Mouse (Mus musculus) neural tube, embryonic 15.5 days (tissue): ENCODE measurements around the gene Tanc1. TPM values are rescaled to one million over a fixed set of nuclear protein-coding genes. Genes with fewer than 3 reads are reported as not detected.

Experiments used
- ATAC-seq: fragments of 200-750 bp; cut with Nextera tagmentation; 2 replicates; pipeline ENCODE4 v1.8.0; 2017; ENCODE audit warnings: mild to moderate bottlenecking, moderate TSS enrichment, moderate library complexity; ENCODE audit not compliant: low FRiP score
- H3K27ac ChIP-seq: fragments of 300-500 bp; sonication (generic); replicated peaks from 2 replicates; pipeline ENCODE4 v1.5.1; 2015; ENCODE audit warnings: mild to moderate bottlenecking, inconsistent platforms
- H3K27me3 ChIP-seq: fragments of 300-500 bp; sonication (generic); replicated peaks from 2 replicates; pipeline ENCODE4 v1.6.1; 2015; ENCODE audit warnings: inconsistent platforms
- H3K36me3 ChIP-seq: fragments of 300-500 bp; sonication (generic); 2 replicates; pipeline ENCODE4 v1.6.1; 2015; ENCODE audit warnings: inconsistent platforms
- H3K4me1 ChIP-seq: fragments of 300-500 bp; sonication (generic); 2 replicates; pipeline ENCODE4 v1.6.1; 2015; ENCODE audit warnings: inconsistent platforms
- H3K4me2 ChIP-seq: fragments of 300-500 bp; sonication (generic); 2 replicates; pipeline ENCODE4 v1.6.1; 2015; ENCODE audit warnings: inconsistent platforms, mild to moderate bottlenecking, moderate library complexity
- H3K4me3 ChIP-seq: fragments of 300-500 bp; sonication (generic); replicated peaks from 2 replicates; pipeline ENCODE4 v1.5.1; 2015; ENCODE audit warnings: mild to moderate bottlenecking, inconsistent platforms
- H3K9ac ChIP-seq: fragments of 300-500 bp; sonication (generic); replicated peaks from 2 replicates; pipeline ENCODE4 v1.6.1; 2015; ENCODE audit warnings: mild to moderate bottlenecking, inconsistent platforms
- H3K9me3 ChIP-seq: fragments of 300-500 bp; sonication (generic); replicated peaks from 2 replicates; pipeline ENCODE4 v1.6.1; 2016; ENCODE audit warnings: inconsistent platforms
- WGBS: fragments of 180-500 bp; shearing (Covaris S2); methylation state at CpG from one replicate; pipeline ENCODE4 v1.1.7; 2015; ENCODE audit warnings: mixed read lengths; 5-methylcytosine and 5-hydroxymethylcytosine counted together
- polyA plus RNA-seq: library from polyadenylated mRNA; unstranded; fragments of >200 nt; fragmentation: Nextera tagmentation; extraction: Ambion mirVana; gene quantifications from 2 replicates; pipeline ENCODE4 v1.2.1, GENCODE M21; 2015

Gene Tanc1
- polyA plus RNA-seq, 1 experiment from 2014 or later: 8.5 TPM

GRCm38 (mm10) chr2:59596545-59596944, 15.3 kb upstream of the Tanc1 start:
- Histone ChIP-seq H3K4me3 (no peak overlapping the region), H3K27ac (no peak overlapping the region), H3K36me3 (no peaks in the 10 kb centered on the region), H3K9ac (no peak overlapping the region), H3K9me3 (no peaks in the 10 kb centered on the region), H3K4me2 (no peak overlapping the region), H3K4me1 (peaks cover 30% of the 10 kb centered on the region), H3K27me3 (no peaks in the 10 kb centered on the region)
- ATAC-seq: no peak
- 73% methylated on average over 8 of the region's 8 CpGs for WGBS

GRCm38 (mm10) chr2:59598286-59598685, 13.6 kb upstream of the Tanc1 start:
- H3K27ac ChIP-seq: no peak overlapping the region
- no peak overlapping the region for H3K9ac ChIP-seq
- H3K4me1 ChIP-seq: peaks cover 30% of the 10 kb centered on the region
- 84% methylated on average over 6 of the region's 6 CpGs for WGBS
- H3K9me3 ChIP-seq: no peaks in the 10 kb centered on the region
- H3K36me3 ChIP-seq: no peaks in the 10 kb centered on the region
- ATAC-seq: no peak
- H3K4me2 ChIP-seq: no peak overlapping the region
- H3K27me3 ChIP-seq: no peaks in the 10 kb centered on the region
- no peak overlapping the region for H3K4me3 ChIP-seq

DNA sequence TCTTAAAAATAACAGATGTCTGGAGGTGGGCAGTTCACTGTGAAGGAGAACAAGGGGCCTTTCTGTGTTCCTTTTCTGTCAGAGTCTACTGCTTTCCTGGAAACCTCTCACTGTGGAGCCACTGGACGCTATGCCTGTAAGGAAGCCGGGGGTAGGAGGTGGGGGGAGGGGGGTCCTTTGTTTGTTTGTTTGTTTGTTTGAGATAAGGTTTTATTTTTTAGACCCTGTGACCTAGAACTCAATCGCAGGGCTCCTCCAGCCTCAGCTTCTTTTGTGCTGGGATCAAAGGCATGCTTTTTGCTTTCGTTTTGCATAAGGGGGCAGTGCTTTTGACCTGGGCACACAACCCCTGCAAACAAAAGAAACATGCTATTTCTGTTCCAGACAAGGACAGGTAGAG, 12.9 kb upstream of the Tanc1 start:
- no peak overlapping the region for H3K4me3 ChIP-seq
- no peak overlapping the region for H3K9ac ChIP-seq
- no peak for ATAC-seq
- peaks cover 24% of the 10 kb centered on the region for H3K4me1 ChIP-seq
- H3K9me3 ChIP-seq: no peaks in the 10 kb centered on the region
- H3K27me3 ChIP-seq: no peaks in the 10 kb centered on the region
- H3K4me2 ChIP-seq: no peak overlapping the region
- H3K36me3 ChIP-seq: no peaks in the 10 kb centered on the region
- 11% methylated on average over 4 of the region's 4 CpGs for WGBS
- no peak overlapping the region for H3K27ac ChIP-seq

- H3K9me3 ChIP-seq: no peaks in the 10 kb centered on the region
- no peaks in the 10 kb centered on the region for H3K27me3 ChIP-seq
- H3K9ac ChIP-seq: no peak overlapping the region
- no peaks in the 10 kb centered on the region for H3K36me3 ChIP-seq
- WGBS: 7% methylated on average over 7 of the region's 7 CpGs
- peak overlapping the region; percentile 24; the same call in 1 of the 2 replicates for H3K4me2 ChIP-seq
- peak; percentile 48 for ATAC-seq
- H3K4me3 ChIP-seq: no peak overlapping the region
- H3K4me1 ChIP-seq: peaks cover 19% of the 10 kb centered on the region
- H3K27ac ChIP-seq: peak overlapping the region; percentile 43
Measured at GRCm38 (mm10) chr2:59599338-59600111, 12.3 kb upstream of the Tanc1 start.

GRCm38 (mm10) chr2:59600123-59600840, 11.6 kb upstream of the Tanc1 start:
- no peaks in the 10 kb centered on the region for H3K27me3 ChIP-seq
- 40% methylated on average over 19 of the region's 19 CpGs for WGBS
- no peaks in the 10 kb centered on the region for H3K9me3 ChIP-seq
- H3K27ac ChIP-seq: peak overlapping the region; percentile 43
- H3K4me1 ChIP-seq: peaks cover 19% of the 10 kb centered on the region
- H3K9ac ChIP-seq: no peak overlapping the region
- H3K4me3 ChIP-seq: no peak overlapping the region
- ATAC-seq: peak; percentile 75
- H3K4me2 ChIP-seq: peak overlapping the region; percentile 24; the same call in 1 of the 2 replicates
- H3K36me3 ChIP-seq: no peaks in the 10 kb centered on the region

DNA sequence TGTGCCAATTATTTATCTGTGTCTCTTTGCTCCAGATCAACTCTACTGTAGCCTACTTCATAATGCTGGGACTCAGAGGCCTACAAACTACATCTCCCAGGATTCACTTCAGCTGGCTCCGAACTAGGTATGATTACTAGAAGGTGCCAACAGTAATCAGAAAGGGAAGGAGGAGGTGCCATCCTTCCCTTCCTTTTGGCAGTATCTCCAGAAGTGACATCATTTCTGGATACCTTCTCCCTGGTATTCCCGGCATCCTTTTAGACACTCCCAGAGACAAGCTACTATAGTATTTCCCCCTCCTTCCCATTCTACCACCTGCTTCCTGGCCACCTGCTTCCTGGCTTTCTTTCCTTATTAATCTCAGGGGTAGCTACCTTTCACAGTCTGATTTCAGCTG, 10.9 kb upstream of the Tanc1 start:
- H3K36me3 ChIP-seq: no peaks in the 10 kb centered on the region
- H3K4me1 ChIP-seq: peaks cover 19% of the 10 kb centered on the region
- H3K9ac ChIP-seq: no peak overlapping the region
- no peaks in the 10 kb centered on the region for H3K9me3 ChIP-seq
- no peaks in the 10 kb centered on the region for H3K27me3 ChIP-seq
- H3K27ac ChIP-seq: no peak overlapping the region
- 80% methylated on average over 2 of the region's 2 CpGs for WGBS
- H3K4me2 ChIP-seq: no peak overlapping the region
- no peak overlapping the region for H3K4me3 ChIP-seq
- no peak for ATAC-seq

- Histone ChIP-seq H3K4me1 (peaks cover 19% of the 10 kb centered on the region), H3K36me3 (no peaks in the 10 kb centered on the region), H3K4me2 (no peak overlapping the region), H3K27me3 (no peaks in the 10 kb centered on the region), H3K27ac (no peak overlapping the region), H3K9ac (no peak overlapping the region), H3K4me3 (no peak overlapping the region), H3K9me3 (no peaks in the 10 kb centered on the region)
- ATAC-seq: no peak
- 90% methylated on average over 8 of the region's 8 CpGs for WGBS
Measured at GRCm38 (mm10) chr2:59601452-59601851, 10.4 kb upstream of the Tanc1 start.

DNA sequence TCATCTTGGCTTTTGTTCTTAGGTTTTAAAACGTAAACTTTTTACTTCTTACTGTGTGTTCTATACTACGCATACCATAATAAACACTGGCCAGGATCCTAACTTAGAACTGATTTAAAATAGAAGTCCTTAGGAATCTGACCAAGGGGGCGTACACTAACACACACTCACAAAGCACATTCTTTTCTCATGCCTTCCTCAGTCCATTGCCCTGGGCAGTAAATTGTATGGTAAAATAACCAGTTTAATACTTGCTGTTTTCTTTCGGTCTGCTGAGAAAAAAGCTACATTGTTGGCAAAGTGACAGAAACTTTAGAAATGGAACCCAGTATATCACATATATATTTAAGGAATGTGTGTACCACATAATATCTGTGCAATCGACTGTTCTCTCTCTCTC, 2.9 kb upstream of the Tanc1 start:
- Histone ChIP-seq H3K36me3 (no peaks in the 10 kb centered on the region), H3K4me2 (no peak overlapping the region), H3K9ac (no peak overlapping the region), H3K9me3 (no peaks in the 10 kb centered on the region), H3K4me3 (no peak overlapping the region), H3K27me3 (no peaks in the 10 kb centered on the region), H3K27ac (no peak overlapping the region), H3K4me1 (peaks cover 21% of the 10 kb centered on the region)
- WGBS: 58% methylated on average over 5 of the region's 5 CpGs
- ATAC-seq: no peak

DNA sequence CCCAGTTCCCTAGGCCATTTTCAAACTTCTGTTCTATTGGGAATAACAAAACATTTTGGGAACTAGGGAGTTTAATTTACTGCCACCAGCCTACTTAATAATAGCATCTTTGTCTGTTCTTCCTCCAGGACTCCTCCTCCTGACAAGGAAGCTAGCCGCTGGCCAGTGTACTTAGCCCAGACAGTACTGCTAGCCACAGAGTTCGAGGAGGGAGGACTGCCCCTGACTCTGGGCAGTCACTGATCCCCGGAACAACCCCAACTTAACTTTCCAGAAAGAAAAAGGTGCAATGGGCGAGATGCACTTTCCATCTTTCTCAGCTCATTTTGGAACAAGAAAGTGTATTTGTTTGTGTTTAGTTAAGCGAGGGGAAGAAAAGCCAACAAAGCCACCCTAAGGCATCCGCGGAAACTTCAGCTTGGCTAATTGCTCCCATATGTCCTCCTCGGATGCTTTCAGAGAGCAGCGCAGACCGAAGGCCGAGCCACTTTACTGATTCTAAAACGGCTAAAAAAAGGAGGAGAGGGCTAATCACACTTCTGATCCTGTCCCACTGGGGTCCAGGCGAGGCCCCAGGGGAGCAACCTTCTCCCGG, 529 bp upstream of the Tanc1 start:
- peak overlapping the region; percentile 66 for H3K9ac ChIP-seq
- ATAC-seq: peak; percentile 16; the same call in 1 of the 2 replicates
- H3K9me3 ChIP-seq: no peaks in the 10 kb centered on the region
- H3K27ac ChIP-seq: peak overlapping the region; percentile 82
- H3K4me3 ChIP-seq: peak overlapping the region; percentile 84
- H3K36me3 ChIP-seq: no peaks in the 10 kb centered on the region
- H3K27me3 ChIP-seq: no peaks in the 10 kb centered on the region
- peaks cover 30% of the 10 kb centered on the region for H3K4me1 ChIP-seq
- WGBS: 2% methylated on average over 14 of the region's 14 CpGs
- H3K4me2 ChIP-seq: peak overlapping the region; percentile 96

DNA sequence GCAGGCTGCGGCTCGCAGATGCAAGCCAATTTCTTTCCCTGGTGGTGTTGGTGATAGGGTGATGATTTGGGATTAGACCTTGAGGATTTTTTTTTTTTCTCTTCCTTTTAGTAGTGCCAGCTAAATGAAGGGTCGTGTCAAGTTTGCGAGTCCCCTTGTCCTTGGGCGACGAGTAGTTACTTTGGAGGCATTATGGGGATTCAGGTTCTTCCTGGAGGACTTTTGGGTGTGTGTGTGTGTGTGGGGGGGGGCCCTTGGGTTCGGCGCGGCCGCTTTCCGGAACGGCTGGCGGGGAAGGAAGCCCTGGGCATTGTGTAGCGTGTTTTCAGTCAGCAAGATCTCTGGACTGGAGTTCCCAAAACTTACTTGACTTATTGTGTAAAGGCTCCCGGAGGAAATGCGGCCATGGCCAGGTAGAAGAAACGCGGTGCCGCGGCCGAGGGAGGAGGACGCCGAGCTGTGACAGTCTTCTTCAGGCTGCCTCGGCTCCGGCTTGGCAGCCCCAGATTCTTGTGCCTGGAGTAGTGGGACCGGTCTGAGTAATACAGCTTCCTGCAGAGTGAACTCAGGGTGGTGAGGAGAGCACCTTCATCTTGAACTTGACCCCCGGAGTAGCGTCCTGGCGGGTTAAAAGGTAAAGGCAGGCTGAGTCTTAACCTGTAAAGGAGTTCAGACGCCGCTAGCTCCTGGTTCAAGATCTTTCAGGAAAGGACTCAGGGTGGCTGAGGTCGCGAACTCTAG, 1.1 kb downstream of the Tanc1 start:
- H3K27ac ChIP-seq: peak overlapping the region; percentile 82
- H3K4me1 ChIP-seq: peaks cover 30% of the 10 kb centered on the region
- WGBS: under 1% methylated on average over 33 of the region's 33 CpGs
- peak overlapping the region; percentile 84 for H3K4me3 ChIP-seq
- H3K27me3 ChIP-seq: no peaks in the 10 kb centered on the region
- H3K36me3 ChIP-seq: no peaks in the 10 kb centered on the region
- peak overlapping the region; percentile 66 for H3K9ac ChIP-seq
- no peaks in the 10 kb centered on the region for H3K9me3 ChIP-seq
- H3K4me2 ChIP-seq: peak overlapping the region; percentile 96
- no peak for ATAC-seq

DNA sequence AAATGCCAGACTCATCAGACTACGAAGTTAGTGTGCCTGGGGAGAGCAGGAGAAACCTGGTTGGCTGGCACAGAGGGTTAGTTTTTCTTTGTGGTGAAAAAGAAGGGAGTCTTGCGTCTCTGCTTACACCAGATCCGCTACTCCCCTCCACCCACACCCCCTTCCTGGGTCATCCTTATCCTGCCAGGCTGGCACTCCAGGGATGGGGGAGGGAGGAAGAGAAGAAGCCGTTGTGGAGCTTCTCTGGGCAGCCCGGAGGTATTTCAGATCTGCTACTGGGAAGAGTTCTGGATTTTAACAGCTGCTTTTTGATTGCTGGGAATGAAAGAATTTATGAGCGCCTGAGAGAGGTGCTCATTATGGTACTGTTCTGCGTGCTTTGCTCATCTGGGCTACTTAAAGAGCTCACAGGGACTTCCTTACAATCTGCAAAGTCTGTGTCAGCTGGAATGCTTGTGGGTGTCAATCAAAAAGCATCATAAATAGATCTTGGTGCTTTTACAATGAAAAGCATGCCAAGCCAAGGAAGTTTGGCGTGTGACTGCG, 1.7 kb downstream of the Tanc1 start:
- ATAC-seq: no peak
- H3K4me2 ChIP-seq: peak overlapping the region; percentile 96
- no peaks in the 10 kb centered on the region for H3K27me3 ChIP-seq
- peak overlapping the region; percentile 82; the same call in 1 of the 2 replicates for H3K27ac ChIP-seq
- peak overlapping the region; percentile 84 for H3K4me3 ChIP-seq
- H3K36me3 ChIP-seq: no peaks in the 10 kb centered on the region
- 6% methylated on average over 9 of the region's 9 CpGs for WGBS
- H3K4me1 ChIP-seq: peaks cover 30% of the 10 kb centered on the region
- peak overlapping the region; percentile 66 for H3K9ac ChIP-seq
- H3K9me3 ChIP-seq: no peaks in the 10 kb centered on the region
